Mouse (Mus musculus): ENCODE data around the gene Tnfaip8l1.

- TF ChIP-seq GATA2 (IDR thresholded peaks at IDR 0.05; ENCODE audit: borderline replicate concordance, low read depth, low read length) = no peak
- no peak for TF ChIP-seq CTCF (IDR thresholded peaks at IDR 0.05; ENCODE audit: low read depth, low read length)
- no peak for TF ChIP-seq TAL1 (conservative IDR thresholded peaks at IDR 0.05; ENCODE audit: low read depth, low read length)
- no peak for TF ChIP-seq GATA1 (IDR thresholded peaks at IDR 0.05; ENCODE audit: borderline replicate concordance, low read length)
- no peak for TF ChIP-seq POLR2AphosphoS5 (IDR thresholded peaks at IDR 0.05; ENCODE audit: insufficient replicate concordance, low read depth, low read length)
These were observed 23.2 kb downstream of the Tnfaip8l1 start for GRCm38 (mm10) chr17:56185281-56186141.

Measured in G1E (cell line).